In genomic region chr13:43865036-43865435, GRCm38 (mm10) we compare ENCODE assay signal across 8 mouse cellular contexts.
DNase-seq lines count a peak whose midpoint lies in the region; ATAC-seq and TF ChIP-seq lines count a peak whose summit lies in the region.

No protein-coding gene starts in this region.

- H3K79me2 ChIP-seq in liver, adult 2 months (ENCODE audit: control insufficient read depth, insufficient read depth, low read length): no peaks in the 10 kb centered on the region

- peak; percentile 18 for DNase-seq in cerebellum, adult 11 months
- no peak for DNase-seq in cerebellum, adult 9-10 months
- peak; percentile 43 for DNase-seq in adrenal gland, adult 2 months
- DNase-seq in liver, adult 2 months (ENCODE audit: extremely low read depth, low read depth, low spot score): no peak

- TF ChIP-seq CTCF in liver, adult 2 months (IDR thresholded peaks at IDR 0.05; ENCODE audit: low read depth, low read length): no peak

- no peak overlapping the region for H3K27ac ChIP-seq in forebrain, embryonic 15.5 days (replicated peaks)
- no peak overlapping the region for H3K27ac ChIP-seq in hindbrain, embryonic 13.5 days
- peak overlapping the region; percentile 20; the same call in 1 of the 2 replicates for H3K27ac ChIP-seq in liver, adult 2 months (replicated peaks; ENCODE audit: insufficient read depth, low read depth, low read length)
- no peak overlapping the region for H3K27ac ChIP-seq in neural tube, embryonic 14.5 days (ENCODE audit: low read depth, low read length)

- 0 out of 2 replicates have a peak, but pooled peaks cover 6% of the 10 kb centered on the region for H3K27me3 ChIP-seq in forebrain, embryonic 15.5 days
- peaks cover 43% of the 10 kb centered on the region for H3K27me3 ChIP-seq in hindbrain, embryonic 13.5 days
- H3K27me3 ChIP-seq in liver, adult 2 months (ENCODE audit: control insufficient read depth, insufficient read depth, low read length): no peaks in the 10 kb centered on the region
- no peaks in the 10 kb centered on the region for H3K27me3 ChIP-seq in neural tube, embryonic 14.5 days (ENCODE audit: control insufficient read depth, insufficient read depth, low read length)

- H3K4me3 ChIP-seq in forebrain, embryonic 15.5 days: peak overlapping the region; percentile 37
- H3K4me3 ChIP-seq in hindbrain, embryonic 13.5 days: peak overlapping the region; percentile 34
- 0 out of 2 replicates have a peak overlapping the region, but pooled peaks have one; percentile 12 for H3K4me3 ChIP-seq in liver, adult 2 months (ENCODE audit: insufficient read depth, low read depth, low read length)
- peak overlapping the region; percentile 25 for H3K4me3 ChIP-seq in neural tube, embryonic 14.5 days (ENCODE audit: low read depth, low read length)

- peaks cover 16% of the 10 kb centered on the region for H3K4me1 ChIP-seq in forebrain, embryonic 15.5 days
- H3K4me1 ChIP-seq in hindbrain, embryonic 13.5 days (replicated peaks): peaks cover 18% of the 10 kb centered on the region
- peaks cover 13% of the 10 kb centered on the region for H3K4me1 ChIP-seq in liver, adult 2 months (ENCODE audit: control insufficient read depth, insufficient read depth, low read length)
- H3K4me1 ChIP-seq in neural tube, embryonic 14.5 days (ENCODE audit: control insufficient read depth, insufficient read depth, low read length): peaks cover 5% of the 10 kb centered on the region; the same call in 1 of the 2 replicates

- peak; percentile 17 for ATAC-seq in forebrain, embryonic 15.5 days (replicated peaks)
- peak; percentile 39 for ATAC-seq in hindbrain, embryonic 13.5 days (ENCODE audit: low FRiP score)
- peak; percentile 44 for ATAC-seq in neural tube, embryonic 14.5 days (ENCODE audit: low read depth)
- ATAC-seq in frontal cortex, adult (ENCODE audit: low TSS enrichment): no peak

- 0 out of 2 replicates have a peak overlapping the region, but pooled peaks have one; percentile 19 for H3K9ac ChIP-seq in forebrain, embryonic 15.5 days (replicated peaks)
- H3K9ac ChIP-seq in hindbrain, embryonic 13.5 days: peak overlapping the region; percentile 53
- peak overlapping the region; percentile 11; the same call in 1 of the 2 replicates for H3K9ac ChIP-seq in liver, adult 2 months (ENCODE audit: low read depth, low read length)
- no peak overlapping the region for H3K9ac ChIP-seq in neural tube, embryonic 14.5 days (replicated peaks; ENCODE audit: low read depth, low read length)

- H3K36me3 ChIP-seq in forebrain, embryonic 15.5 days: no peaks in the 10 kb centered on the region
- H3K36me3 ChIP-seq in hindbrain, embryonic 13.5 days: no peaks in the 10 kb centered on the region
- no peaks in the 10 kb centered on the region for H3K36me3 ChIP-seq in liver, adult 2 months (ENCODE audit: control insufficient read depth, insufficient read depth, low read length)
- H3K36me3 ChIP-seq in neural tube, embryonic 14.5 days (ENCODE audit: control insufficient read depth, insufficient read depth, low read length): no peaks in the 10 kb centered on the region

- peak overlapping the region; percentile 54 for H3K4me2 ChIP-seq in forebrain, embryonic 15.5 days (replicated peaks)
- H3K4me2 ChIP-seq in hindbrain, embryonic 13.5 days: peak overlapping the region; percentile 61
- peak overlapping the region; percentile 59 for H3K4me2 ChIP-seq in neural tube, embryonic 14.5 days (ENCODE audit: low read depth, low read length)

- 5% methylated on average over 20 of the region's 20 CpGs for WGBS in forebrain, embryonic 15.5 days
- WGBS in hindbrain, embryonic 13.5 days: 2% methylated on average over 20 of the region's 20 CpGs
- WGBS in liver, adult 2 months: 13% methylated on average over 20 of the region's 20 CpGs
- WGBS in neural tube, embryonic 14.5 days: 1% methylated on average over 20 of the region's 20 CpGs

- H3K9me3 ChIP-seq in forebrain, embryonic 15.5 days: no peaks in the 10 kb centered on the region
- H3K9me3 ChIP-seq in hindbrain, embryonic 13.5 days: no peaks in the 10 kb centered on the region
- no peaks in the 10 kb centered on the region for H3K9me3 ChIP-seq in neural tube, embryonic 14.5 days (ENCODE audit: control insufficient read depth, low read length)

- TF ChIP-seq POLR2A in liver, adult 2 months (IDR thresholded peaks at IDR 0.05; ENCODE audit: extremely low read depth, insufficient read depth, low read length): no peak

Comparison
In these comparisons a context has a peak if more than half of its experiments do, and no peak if none do; other contexts are left out.
1. DNase-seq: peak in cerebellum, adult 11 months (single experiment) and adrenal gland, adult 2 months (single experiment); none in cerebellum, adult 9-10 months (single experiment) and liver, adult 2 months (single experiment).
2. Peak in every context shown above with its lines, with median percentiles within 50 percentile points of each other: H3K4me2 ChIP-seq and H3K4me3 ChIP-seq.